Mouse (Mus musculus) B cell, adult (primary cell): ENCODE measurements around the gene Hrct1. TPM values are rescaled to one million over a fixed set of nuclear protein-coding genes. Genes with fewer than 3 reads are reported as not detected.

ENCODE experiments used
- total RNA-seq: library from RNA; stranded (reverse); gene quantifications from 4 replicates; pipeline ENCODE4 v1.2.4, GENCODE M21; 2023; ENCODE audit not compliant: inconsistent age

Hrct1 gene
- not detected in 4 replicates for total RNA-seq

DNA sequence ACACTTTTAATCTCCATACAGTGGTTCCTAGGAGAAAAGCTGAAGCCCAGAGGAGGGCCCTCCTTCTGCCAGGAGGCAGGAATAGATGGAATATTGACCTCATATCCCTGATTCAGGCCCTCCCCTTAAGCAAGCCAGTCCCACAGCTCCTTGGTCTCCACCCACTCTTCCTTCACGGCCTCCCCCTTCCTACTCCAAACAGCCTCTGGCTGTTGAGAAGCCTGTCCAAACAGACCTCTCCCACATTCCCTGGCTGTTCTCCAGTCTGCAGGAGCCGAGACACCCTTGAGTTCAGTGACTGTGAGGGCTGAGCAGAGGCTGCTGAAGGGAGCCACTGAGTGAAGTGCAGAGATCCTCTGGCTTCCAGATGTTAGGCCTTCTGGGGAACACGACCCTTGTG is at the start of gene Hrct1:
Hrct1 (plus strand) TSS at position 194 of the 400 bp plus-strand sequence.

DNA sequence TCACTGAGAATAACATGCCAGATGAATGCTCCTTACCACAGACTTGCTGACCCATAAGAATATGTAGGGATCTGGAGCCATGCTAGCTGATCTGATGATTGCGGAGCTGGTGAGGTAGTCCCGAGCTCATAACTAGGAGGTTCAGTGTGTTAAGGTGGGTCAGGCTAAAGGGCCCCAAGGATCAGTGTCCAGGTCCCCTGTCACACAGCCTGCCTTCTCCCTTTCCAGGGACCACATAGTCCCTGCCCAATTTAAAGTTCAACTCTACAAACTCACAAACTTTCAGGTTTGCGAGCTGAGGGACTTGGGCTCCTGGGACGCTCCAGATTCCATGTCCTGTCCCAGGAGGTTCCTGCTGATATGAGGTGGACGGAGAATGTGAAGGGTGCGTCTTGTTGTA is 26.3 kb upstream of the Hrct1 start, which contains the start of gene Olfr70:
Olfr70 (minus strand) TSS at position 101 of the 400 bp plus-strand sequence.

DNA sequence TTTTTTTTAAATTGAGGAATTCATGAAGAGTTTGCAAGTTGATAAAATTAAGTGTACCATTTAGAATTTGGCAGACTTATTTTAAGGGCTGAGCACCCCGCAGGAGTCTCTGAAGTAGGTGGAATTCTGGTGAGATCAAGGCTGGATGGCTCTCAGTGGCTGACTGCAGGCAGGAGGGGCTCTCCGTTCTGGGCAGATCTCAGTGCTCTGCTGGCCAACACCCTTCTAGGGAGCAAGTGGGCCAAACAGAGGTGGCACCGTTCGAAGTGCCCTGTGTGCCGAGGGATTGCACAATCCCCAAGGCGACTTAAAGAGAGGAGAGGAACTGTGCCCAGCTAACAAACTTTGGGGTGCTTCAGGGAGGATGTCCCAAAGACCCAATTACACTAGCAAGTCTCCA is 17.1 kb upstream of the Hrct1 start, which contains the start of gene Olfr71:
Olfr71 (minus strand) TSS at position 387 of the 400 bp plus-strand sequence.

DNA sequence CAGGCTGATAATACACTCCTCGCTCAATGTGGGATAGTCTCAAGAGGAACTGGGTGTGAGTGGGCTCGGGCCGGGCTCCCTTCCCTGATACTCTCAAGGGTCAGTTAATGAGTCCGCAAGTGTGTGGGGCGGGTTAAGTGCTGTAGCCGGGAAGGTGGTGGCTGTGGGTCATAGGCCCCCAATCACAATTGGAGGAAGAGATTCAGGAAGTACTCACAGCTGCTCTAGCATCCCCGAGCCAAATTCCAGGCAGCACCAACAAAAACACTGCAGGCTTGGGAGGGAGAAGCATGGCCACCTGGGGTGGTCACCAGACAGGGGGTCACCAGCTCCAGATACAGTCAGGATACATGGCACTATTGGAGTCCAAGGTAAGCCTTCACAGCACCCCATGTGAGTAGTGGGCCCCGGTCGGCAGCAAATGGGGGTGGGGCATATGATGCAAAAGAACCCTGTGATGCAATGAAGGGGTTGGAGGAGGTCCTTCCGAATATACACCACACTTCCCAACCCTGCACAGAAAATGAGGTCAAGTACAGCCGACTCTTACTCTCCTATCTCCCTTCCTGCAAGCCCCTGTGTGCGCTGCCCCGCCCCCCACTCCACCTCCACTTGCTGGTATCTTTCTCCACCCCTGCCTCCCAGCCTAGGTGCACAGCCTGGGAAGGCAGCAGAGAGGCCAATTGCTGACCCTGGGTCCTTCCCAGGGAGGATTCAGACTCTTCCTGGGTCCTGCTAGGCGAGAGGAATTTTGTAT is 3.0 kb downstream of the Hrct1 start, which contains the start of gene Spaar:
Spaar (plus strand) TSS at position 241 of the 757 bp plus-strand sequence.

DNA sequence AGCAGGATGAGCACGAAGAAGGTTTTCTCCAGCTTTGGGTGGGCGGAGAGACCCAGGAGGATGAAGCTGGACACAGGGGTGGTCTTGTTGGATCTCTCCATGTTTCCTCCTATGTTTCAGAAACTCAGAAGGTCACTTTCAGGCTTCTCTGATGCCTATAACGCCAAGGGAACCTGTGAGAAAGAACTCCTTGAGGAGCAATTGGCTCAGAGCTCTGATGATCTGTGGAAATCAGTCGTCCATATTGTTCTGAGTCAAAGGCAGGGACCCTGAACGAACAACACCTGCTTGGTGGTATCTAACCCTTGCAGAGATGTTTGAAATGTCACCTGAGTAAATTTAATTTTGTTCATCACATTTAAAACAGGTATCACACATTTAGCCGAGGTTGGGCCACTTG is 43.9 kb downstream of the Hrct1 start, which contains the start of gene Olfr159:
Olfr159 (minus strand) TSS at position 101 of the 400 bp plus-strand sequence.

Other genes with a start within 250 kb of the Hrct1 start
- 10.9 to 17.2 TPM (median 13.9 TPM) in 4 replicates for gene Sit1, start 243.5 kb upstream of the Hrct1 start, total RNA-seq
- 28.7 to 35.4 TPM (median 30.0 TPM) in 4 replicates for gene Ccdc107, start 234.3 kb upstream of the Hrct1 start, total RNA-seq
- 1.3 to 3.6 TPM (median 2.6 TPM) in 4 replicates for gene Arhgef39, start 227.5 kb upstream of the Hrct1 start, total RNA-seq
- 0.84 to 1.4 TPM in 2 of 4 replicates, not detected in the others for gene Car9, start 220.2 kb upstream of the Hrct1 start, total RNA-seq
- gene Tpm2, start 203.4 kb upstream of the Hrct1 start, total RNA-seq: 0.58 to 0.93 TPM (median 0.66 TPM) in 3 of 4 replicates, not detected in the other
- 55.9 to 68.9 TPM (median 66.5 TPM) in 4 replicates for gene Creb3, start 164.9 kb upstream of the Hrct1 start, total RNA-seq
- gene Tln1, start 164.5 kb upstream of the Hrct1 start, total RNA-seq: 271 to 299 TPM (median 289 TPM) in 4 replicates
- 41.6 to 56.1 TPM (median 42.0 TPM) in 4 replicates for gene Rgp1, start 148.5 kb upstream of the Hrct1 start, total RNA-seq
- 43.0 to 48.3 TPM (median 45.3 TPM) in 4 replicates for gene Gba2, start 148.3 kb upstream of the Hrct1 start, total RNA-seq
- gene Msmp, start 142.7 kb upstream of the Hrct1 start, total RNA-seq: not detected in 4 replicates
- 0.80 to 4.4 TPM (median 1.3 TPM) in 4 replicates for gene Npr2, start 95.3 kb upstream of the Hrct1 start, total RNA-seq
- gene Spag8, start 73.6 kb upstream of the Hrct1 start, total RNA-seq: not detected in 4 replicates
- gene Hint2, start 70.7 kb upstream of the Hrct1 start, total RNA-seq: 13.0 to 19.8 TPM (median 15.5 TPM) in 4 replicates
- gene Tmem8b, start 58.2 kb upstream of the Hrct1 start, total RNA-seq: 2.0 to 3.4 TPM (median 2.9 TPM) in 4 replicates
- gene Fam221b, start 58.0 kb upstream of the Hrct1 start, total RNA-seq: 0.18 TPM in 1 of 4 replicates, not detected in the others
- not detected in 4 replicates for gene Olfr70, start 26.4 kb upstream of the Hrct1 start, total RNA-seq
- not detected in 4 replicates for gene Olfr71, start 16.9 kb upstream of the Hrct1 start, total RNA-seq
- gene Spaar, start 2.8 kb downstream of the Hrct1 start, total RNA-seq: not detected in 4 replicates
- not detected in 4 replicates for gene Olfr159, start 43.8 kb downstream of the Hrct1 start, total RNA-seq
- gene Olfr156, start 96.7 kb downstream of the Hrct1 start, total RNA-seq: not detected in 4 replicates
- gene Olfr157, start 113.0 kb downstream of the Hrct1 start, total RNA-seq: not detected in 4 replicates
- gene Olfr155, start 124.4 kb downstream of the Hrct1 start, total RNA-seq: not detected in 4 replicates
- gene Reck, start 148.3 kb downstream of the Hrct1 start, total RNA-seq: 0.45 to 0.64 TPM (median 0.60 TPM) in 4 replicates
- gene Glipr2, start 230.2 kb downstream of the Hrct1 start, total RNA-seq: 9.5 to 12.4 TPM (median 10.6 TPM) in 4 replicates